Mouse (Mus musculus): Measurements from ENCODE around the gene Kcnq1.
A peak's percentile ranks its signal among the peaks of the same experiment; 100 is the strongest.

Kcnq1 gene

DNA sequence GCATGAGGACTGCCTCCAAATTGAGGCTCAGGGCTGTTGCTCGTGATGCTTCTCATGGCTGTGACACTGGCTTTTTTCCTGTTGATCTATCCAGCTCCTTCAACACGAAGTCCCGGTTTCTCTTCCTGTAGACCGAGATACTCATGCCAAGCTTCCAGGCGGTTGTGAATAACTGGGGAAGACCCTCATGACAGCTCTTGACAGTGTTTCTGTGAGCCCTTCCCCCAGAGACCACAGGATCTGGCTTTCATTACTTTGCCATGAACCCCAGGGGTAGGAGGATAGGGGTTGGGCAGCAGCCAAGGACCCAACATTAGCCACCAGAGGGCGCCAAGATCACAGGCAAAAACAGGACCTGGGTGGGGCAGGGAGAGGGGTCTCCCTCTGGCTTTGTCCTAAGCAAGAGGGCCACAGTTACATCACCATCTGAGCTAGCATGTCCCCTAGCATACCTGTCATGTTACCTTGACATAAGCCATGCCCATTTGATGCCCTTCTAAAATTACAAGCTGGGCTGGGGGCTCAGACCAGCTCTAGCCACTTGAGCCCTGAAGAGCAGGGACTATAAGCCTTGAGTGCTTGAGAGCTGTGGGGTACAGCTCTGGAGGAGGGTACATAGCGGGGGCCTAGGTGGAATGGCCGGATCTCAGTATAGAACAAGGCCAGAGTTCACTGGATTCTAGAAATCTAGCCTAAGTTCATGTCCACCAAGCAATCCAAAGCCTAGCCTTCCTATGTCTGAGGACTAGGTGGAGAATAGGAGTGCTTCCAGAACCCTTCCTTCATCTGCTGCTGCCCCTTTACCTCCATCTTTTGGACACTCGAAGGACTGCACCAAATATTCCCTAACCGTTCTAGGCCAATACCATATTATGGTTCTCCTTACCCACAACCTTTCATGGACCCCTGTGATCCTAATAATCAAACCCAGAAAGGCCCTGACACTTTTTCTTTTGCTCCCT lies 11.3 kb upstream of the Kcnq1 start, which contains the start of gene Trpm5:
Gene Trpm5, minus strand, starts transcription at position 51 of the 962 bp plus-strand sequence.
- peak; percentile 71 for DNase-seq

DNA sequence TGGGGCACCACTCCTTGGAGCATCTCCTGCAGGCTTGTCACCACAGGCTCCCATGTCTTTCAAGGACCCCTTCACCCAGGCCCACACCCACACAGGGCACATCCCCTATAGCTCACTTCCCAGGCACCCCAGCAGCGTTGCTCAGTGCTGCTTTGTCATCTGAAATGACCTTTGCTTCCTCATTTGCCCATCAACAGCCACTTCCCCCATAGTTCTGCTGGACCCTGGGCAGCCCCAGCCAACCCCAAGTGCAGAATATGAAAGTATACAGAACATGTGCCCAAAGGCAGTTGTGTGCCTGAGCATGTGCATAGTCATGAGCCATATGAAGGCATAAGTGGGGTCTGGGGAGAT lies 10.6 kb upstream of the Kcnq1 start:
- DNase-seq = no peak

- no peak for DNase-seq
These were observed 5.4 kb upstream of the Kcnq1 start for GRCm38 (mm10) chr7:143100759-143101158.

DNA sequence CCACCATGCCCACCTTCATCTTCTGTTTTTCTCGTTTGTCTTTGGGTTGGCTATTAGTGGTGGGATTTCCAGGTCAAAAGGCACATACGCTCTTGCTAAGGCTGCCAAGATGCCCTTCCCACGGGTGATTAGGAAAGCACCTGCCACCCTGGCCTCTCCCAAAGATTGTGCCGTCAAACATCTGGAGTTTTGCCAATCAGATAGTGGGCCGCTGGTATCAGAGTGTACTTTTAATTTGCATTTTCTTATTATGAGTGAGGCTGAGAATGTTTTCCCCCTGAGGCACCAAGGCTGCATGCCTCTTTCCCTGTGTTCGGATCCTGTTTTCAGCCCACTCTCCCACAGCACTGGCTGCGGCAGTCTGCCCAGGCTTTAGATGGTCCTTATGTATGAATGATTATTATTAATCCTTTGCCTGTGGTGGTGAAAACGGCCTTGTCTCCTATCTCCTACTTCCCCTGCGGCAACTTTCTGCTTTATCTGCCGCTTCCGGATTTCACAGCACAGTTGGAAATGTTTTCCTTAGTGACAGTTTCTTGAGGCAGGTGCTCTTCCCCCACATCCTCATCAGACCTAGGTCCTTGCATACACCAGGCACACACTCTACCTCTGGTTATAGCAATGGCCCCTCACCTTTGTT lies 784 bp upstream of the Kcnq1 start:
- DNase-seq = peak; percentile 42

DNA sequence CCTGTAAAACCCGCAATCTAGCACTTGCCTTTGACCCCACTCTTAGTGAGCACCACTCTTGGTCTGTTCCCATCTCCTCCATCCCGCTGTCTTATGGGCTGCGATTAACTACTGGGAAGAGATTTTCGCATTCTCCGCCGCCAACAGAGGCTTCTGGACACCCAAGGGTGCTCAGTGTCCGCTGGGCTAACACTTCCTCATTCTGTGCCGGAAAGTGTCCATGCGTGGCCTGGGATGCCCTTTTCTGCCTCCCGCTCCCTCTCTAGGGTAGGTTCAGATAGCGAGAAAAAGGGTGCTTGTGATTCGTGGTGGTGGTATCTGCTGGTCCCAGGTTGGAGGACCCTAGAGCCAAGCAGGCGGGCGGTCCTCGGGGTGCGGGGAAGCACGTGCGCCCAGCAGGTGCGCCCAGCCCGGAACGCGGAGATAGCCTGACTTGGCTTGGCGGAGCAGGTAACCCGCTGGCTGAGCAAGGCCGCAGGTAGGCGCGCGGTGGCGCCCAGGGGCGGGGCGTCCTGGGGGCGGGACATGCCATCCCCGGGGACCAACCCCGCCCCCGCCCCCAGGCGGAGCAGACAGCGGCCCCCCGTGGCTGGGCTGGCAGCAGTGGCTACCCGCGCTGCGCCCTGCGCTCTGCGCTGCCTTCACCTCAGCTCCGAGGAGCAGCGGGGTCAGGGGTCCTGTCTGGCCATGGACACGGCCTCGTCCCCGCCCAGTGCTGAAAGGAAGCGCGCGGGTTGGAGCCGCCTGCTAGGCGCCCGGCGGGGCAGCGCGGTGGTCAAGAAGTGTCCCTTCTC lies 707 bp downstream of the Kcnq1 start:
- peak; percentile 85 for DNase-seq

DNA sequence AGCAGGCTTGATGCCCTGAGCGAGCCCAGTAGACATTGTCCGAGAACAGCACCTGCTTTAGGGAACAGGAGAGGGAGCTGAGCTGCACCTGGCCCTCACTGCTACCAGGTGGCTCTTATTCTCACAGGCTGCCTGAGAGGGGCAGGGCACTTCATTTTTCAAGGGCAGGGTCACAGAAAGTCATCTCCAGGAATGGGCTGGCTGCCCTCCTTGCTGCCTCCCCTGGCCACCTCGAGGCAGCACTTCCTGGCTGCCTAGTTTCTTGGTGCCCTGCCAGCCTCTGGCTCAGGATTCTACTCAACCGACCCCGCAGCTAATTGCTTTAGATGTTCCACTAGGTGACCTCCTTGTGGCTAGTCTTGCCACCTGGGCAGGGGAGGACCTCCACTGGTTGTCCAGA lies 2.0 kb downstream of the Kcnq1 start:
- DNase-seq = peak; percentile 71

DNA sequence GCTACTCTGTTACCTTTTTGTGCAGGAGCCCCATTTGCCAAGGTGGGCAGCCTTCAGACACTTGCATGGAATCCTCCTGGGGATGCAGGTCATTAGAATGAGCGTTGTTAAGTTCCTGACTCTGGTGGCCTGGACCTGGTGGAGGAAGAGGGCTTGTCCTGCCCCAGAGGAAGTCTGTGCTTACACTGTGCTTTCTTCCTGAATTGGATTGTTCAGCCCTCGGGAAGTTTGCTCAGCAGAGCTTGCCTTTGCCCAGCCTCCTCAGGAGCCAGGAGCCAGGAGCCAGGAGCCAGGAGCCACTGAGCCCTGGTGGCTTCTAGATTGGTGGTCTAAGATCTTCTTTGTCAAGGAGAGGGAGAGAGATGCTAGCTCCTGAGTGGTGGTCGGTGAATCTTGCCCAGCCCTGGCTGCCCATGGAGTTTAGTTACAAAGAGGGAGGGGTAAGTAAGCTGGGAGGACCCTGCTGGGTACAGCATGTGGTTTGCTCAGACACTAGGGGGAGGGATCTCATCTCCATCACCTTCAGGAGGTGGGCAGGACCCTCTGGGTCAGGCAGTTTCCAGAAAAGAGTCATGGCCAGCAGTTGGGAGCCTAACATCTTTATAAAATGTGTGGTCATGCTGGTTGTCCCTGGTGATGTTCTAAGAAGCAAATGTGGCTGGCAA lies 3.0 kb downstream of the Kcnq1 start:
- DNase-seq = peak; percentile 13

GRCm38 (mm10) chr7:143109696-143110095 lies 3.5 kb downstream of the Kcnq1 start:
- DNase-seq = no peak

- DNase-seq = no peak
These were observed 4.6 kb downstream of the Kcnq1 start for GRCm38 (mm10) chr7:143110803-143111202.

DNA sequence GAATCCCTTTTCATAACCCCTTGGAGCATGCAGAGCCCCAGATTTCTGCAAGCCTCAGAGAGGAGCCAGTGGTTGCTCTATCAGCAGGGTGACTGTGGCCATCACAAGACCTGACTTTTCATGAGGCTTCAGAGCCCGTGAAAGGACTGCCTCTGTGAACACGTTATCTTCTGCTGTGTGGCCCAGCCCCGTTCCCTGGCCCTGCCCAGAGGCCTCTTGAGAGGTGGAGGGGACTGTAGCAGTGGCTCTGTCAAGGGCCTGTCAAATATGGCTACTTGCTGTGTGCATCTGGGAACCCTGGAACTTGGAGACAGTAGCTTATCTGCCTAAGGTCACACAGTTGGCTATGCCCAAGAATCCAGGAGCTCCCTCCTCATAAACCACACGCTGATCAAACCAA lies 5.6 kb downstream of the Kcnq1 start:
- no peak for DNase-seq

- DNase-seq = no peak
These were observed 6.2 kb downstream of the Kcnq1 start for GRCm38 (mm10) chr7:143112395-143112794.

DNA sequence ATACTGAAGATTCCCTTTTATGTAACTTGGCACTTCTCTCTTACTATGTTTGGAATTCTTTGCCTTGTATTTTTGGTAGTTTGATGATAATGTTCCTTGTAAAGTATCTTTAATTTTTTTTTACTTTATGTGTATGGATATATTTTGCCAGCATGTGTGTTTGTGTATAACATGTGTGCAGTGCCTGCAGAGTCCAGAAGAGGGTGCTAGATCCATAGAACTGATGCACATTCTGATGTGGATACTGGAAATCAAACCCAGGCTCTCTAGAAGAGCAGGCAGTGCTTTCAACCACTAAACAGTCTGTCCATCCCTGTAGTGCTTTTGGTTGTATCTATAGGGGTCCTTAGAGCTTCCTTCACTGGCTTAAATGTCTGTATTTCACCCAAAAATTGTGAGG lies 8.6 kb downstream of the Kcnq1 start:
- DNase-seq = no peak

GRCm38 (mm10) chr7:143116521-143116920 lies 10.4 kb downstream of the Kcnq1 start:
- DNase-seq = no peak

GRCm38 (mm10) chr7:143119407-143119806 lies 13.2 kb downstream of the Kcnq1 start:
- DNase-seq = peak; percentile 44

DNA sequence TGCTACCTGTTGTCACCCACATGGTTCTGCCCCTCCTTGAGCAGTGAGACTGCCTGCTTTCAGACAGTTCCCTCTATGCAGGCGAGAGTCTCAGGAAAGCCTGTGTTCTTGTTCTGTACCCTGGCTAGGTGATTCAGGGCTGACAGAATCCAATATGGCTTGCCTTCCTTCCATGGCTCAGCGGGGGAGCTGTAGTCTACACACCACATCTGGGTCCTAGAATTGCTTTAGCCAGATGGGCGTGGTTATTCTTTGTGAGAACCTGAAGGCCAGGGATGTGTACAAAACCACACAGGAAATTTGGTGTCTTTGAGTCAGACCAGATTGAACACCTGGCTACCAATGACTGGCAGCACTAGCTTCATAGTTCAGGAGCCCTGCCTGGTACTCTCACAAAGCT lies 13.7 kb downstream of the Kcnq1 start:
- DNase-seq = no peak

- DNase-seq = peak; percentile 42
These were observed 16.0 kb downstream of the Kcnq1 start for GRCm38 (mm10) chr7:143122191-143122590.

DNA sequence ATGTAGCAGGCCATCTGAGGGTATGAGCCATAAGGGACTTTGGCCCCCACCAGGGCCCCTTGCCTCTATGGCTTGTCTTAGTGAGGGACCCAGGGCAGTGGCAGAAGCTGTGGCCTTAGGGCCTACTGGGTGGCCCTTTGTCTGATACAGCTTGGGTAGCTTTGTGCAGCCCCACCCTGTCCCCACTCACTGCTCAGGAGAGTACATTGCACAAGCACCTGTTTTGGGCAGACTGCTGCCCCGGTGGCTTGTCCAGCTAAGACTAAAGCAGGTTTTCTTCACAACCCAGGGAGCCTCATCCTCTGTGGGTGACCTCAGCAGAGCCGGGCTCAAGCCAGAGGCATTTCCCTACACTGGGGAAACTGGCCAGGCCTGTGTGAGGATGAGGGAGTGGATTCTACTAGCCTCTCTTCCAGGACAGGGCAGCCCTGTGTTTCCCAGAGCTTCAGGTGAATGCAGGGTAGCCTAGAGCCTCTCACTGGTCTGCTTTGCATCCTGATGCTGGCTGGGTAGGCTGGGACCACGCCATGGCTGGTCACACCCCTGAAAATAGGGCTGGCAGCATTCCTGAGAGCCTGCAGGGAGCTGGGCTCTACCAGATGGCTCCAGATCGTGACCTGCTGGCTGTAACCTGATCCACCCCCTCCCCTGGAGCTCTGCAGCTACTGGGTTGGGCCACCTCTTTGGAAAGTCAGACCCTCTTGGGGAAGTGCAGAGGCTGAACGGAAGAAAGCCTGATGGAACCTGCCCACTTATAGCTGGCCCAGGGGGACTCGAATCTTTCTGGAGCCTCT lies 17.9 kb downstream of the Kcnq1 start:
- DNase-seq = peak; percentile 61

- DNase-seq = no peak
These were observed 18.7 kb downstream of the Kcnq1 start for GRCm38 (mm10) chr7:143124902-143125301.

DNA sequence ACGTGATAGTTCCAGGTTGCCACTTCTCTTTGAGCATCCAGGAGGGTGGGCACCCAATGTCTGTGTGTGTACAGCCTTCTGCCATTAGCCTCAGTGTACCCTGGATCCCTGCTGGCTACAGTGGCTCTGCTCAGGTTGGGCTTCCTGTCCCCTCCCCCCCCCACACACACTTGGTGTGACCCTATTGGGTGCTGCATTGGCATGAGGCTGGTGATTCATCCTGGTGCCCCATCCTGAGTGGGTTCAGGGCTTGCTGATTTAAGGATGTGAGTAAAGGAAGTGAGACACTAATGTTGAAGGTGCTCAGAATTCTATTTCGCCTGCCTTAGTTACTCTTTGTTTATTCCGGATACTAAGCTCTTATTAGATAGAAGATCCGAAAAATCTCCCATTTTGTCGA lies 26.7 kb downstream of the Kcnq1 start:
- DNase-seq = no peak

DNA sequence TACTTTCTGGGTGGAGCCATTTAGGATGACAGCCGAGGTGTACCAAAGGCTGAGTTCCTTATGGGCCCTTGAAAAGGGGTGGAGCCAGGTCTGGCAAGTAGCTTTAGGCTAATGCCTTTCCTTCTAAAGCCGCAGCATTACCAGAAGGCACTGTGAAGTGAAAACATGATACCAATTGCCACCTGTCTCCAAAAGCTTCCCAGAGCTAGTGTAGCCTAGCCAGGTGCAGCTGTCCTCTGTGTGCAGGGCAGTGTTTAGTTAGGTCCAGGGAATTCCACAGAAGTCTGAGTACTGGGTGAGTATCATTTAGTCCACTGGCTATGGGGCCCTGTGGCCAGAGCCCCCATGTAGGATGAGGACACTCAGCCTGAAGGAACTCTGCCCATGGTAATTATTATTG lies 30.0 kb downstream of the Kcnq1 start:
- DNase-seq = no peak

- no peak for DNase-seq
These were observed 30.4 kb downstream of the Kcnq1 start for GRCm38 (mm10) chr7:143136561-143136960.

GRCm38 (mm10) chr7:143138789-143139188 lies 32.6 kb downstream of the Kcnq1 start:
- peak; percentile 79 for DNase-seq

All from kidney, adult 18-20 months (tissue).